Mouse (Mus musculus) testis, adult 10 weeks (tissue): ENCODE data around the gene Amtn. TPM values are rescaled to one million over a fixed set of nuclear protein-coding genes. Genes with fewer than 3 reads are reported as not detected.

Experiments used
- polyA plus RNA-seq: library from polyadenylated mRNA; stranded (reverse); fragments of 350-450 nt; fragmentation: Illumina TruSeq; extraction: RNeasy Lipid Tissue Mini Kit (QIAGEN cat#74804); gene quantifications from one replicate; pipeline ENCODE4 v1.2.3, GENCODE M21; 2014; ENCODE audit warnings: low read depth, low replicate concordance

The Amtn gene
- polyA plus RNA-seq: not detected

GRCm38 (mm10) chr5:88375808-88376207 lies at the start of gene Amtn:
Gene Amtn (plus strand): TSS chr5:88376108.

Other genes with a start within 250 kb of the Amtn start
- not detected for gene Gm11115, start 222.0 kb upstream of the Amtn start, polyA plus RNA-seq
- not detected for gene Gm7714, start 107.2 kb upstream of the Amtn start, polyA plus RNA-seq
- 0.36 TPM for gene Prol1, start 58.8 kb upstream of the Amtn start, polyA plus RNA-seq
- gene Ambn, start 79.9 kb downstream of the Amtn start, polyA plus RNA-seq: not detected
- gene Enam, start 111.9 kb downstream of the Amtn start, polyA plus RNA-seq: not detected
- gene Jchain, start 151.8 kb downstream of the Amtn start, polyA plus RNA-seq: 2.1 TPM
- gene Utp3, start 178.4 kb downstream of the Amtn start, polyA plus RNA-seq: 38.9 TPM
- gene Rufy3, start 188.9 kb downstream of the Amtn start, polyA plus RNA-seq: 71.0 TPM